Mouse (Mus musculus): ENCODE results near the gene Gys2.
A peak's percentile ranks its signal among the peaks of the same experiment; 100 is the strongest.
"Not testable (repeated sequence)": the region's sequence is repeated elsewhere in the genome, so short reads cannot be mapped to it uniquely, and the experiment has no call there.

Gys2 gene

DNA sequence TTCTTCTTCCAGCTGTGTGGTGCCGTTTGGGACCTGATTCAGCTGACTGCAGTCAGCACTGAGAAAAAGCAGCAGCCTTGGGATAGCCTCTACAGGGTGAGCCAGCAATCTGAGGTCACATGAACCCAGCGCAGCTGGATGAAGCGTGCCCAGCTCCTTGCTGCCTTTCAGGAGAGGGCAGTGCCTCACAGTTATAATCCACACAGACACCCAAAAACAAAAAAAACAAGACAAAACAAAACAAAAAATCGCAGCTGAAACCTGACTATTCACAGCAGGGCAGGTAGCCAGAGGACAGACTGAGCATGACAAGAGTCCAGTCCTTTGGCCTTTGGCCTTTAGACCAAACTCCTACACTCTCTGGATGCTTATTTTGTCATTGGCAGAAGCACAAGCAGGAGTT is at the start of gene Gys2:
Gene Gys2, minus strand, starts transcription at position 309 of the 403 bp plus-strand sequence.
- DNase-seq (ENCODE audit: low spot score in 2 of 2): no peak

DNA sequence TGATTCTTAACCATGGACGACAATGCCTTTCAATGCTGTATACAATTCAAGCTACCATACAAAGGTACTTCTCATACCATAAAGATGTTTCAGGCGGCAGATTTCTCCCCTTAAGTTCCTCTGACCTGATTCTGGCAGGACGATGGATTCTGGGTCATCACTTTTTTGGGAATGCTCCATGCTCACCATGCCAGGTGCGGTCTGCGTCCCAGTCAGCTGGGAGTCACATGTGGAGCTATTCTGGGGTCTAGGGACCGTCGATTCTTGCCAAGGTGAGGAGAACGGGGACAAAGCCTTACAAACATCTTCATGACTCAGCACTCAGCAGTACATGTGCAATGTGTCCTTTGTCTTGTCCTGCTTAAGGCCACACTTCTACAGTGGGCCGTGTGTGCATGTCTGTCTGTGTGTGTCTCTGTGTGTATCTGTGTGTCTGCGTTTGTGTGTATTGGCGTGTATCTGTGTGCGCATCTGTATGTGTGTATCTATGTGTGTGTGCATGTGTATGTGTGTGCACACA is 48.7 kb upstream of the Gys2 start:
- no peak for DNase-seq (ENCODE audit: low spot score in 2 of 2)

DNA sequence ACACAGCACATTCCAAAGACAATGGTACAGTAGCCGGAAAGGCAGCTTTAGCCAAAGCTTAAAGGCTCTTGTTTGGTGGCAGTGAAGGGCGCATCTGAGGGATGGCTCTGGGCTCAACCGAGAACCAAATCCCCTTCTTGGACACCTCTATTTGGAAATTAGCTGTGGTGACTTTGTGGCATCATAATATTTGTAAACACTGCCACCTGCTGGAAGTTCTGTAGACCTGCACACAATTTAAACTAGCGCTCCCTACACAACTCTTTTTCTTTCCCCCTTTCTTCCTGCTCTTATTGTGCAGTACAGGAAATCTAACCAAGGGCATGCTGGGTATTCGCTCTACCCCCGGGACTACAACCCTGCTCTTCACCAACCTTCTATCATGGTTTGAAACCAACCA is 46.2 kb upstream of the Gys2 start:
- DNase-seq (ENCODE audit: low spot score in 2 of 2): no peak

DNA sequence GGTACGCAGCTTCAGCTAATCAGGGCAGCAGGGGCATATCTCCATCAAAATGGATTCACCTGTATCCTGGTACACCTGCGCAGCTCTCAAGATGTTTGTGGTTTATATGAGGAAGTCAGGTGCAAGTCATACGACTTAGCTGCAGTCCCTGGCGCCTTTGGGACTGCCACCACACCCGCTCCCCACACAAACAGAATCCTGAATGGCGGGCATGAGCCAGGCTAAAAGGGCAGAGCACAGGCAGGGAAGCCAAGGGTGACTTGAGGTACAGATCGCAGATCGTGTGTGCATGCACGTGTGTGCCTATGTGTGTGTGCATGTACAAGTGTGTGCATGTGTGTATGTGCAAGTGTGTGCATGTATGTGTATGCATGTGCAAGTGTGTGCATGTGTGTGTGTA is 42.5 kb upstream of the Gys2 start:
- DNase-seq (ENCODE audit: low spot score in 2 of 2): not testable (repeated sequence)

DNA sequence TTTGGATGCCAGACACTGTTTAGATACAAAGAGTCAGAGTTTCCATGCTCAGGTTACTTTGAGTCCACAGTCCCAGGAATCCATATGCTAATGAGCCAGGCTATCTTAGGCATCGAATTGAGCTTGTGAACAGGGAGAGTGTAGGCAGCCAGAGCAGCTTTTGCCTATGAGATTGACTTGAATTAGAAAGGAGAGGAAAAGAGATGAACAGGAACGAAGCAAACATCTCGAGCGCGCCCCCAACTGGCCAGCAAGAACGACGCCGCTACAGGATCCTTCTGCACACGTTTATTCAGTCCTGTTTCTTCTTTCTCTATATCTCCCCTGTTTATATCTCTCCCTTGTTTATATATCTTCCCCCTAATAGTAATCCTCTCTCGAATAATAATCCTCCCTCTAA is 42.0 kb upstream of the Gys2 start:
- peak in 1 of 2 experiments; percentile 49 for DNase-seq (ENCODE audit: low spot score in 2 of 2)

DNA sequence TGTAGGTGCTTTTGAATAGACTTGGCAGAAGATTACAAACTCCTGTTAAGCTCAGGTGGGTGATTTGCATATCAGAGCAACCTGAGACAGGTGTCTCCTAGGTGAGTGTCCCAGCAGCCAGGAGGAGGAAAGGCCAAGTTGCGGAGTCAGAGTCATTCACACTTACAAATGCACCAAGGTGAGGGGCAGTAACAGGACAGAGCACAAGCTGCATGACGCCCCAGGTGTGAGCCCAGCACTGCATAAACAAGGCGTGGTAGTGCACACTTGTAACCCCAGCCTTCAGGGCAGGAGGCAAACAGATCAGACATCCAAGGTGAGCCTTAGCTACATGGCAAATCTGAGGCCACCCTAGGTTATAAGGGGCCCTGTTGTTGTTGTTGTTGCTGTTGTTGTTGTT is 40.0 kb upstream of the Gys2 start:
- DNase-seq (ENCODE audit: low spot score in 2 of 2): no peak

DNA sequence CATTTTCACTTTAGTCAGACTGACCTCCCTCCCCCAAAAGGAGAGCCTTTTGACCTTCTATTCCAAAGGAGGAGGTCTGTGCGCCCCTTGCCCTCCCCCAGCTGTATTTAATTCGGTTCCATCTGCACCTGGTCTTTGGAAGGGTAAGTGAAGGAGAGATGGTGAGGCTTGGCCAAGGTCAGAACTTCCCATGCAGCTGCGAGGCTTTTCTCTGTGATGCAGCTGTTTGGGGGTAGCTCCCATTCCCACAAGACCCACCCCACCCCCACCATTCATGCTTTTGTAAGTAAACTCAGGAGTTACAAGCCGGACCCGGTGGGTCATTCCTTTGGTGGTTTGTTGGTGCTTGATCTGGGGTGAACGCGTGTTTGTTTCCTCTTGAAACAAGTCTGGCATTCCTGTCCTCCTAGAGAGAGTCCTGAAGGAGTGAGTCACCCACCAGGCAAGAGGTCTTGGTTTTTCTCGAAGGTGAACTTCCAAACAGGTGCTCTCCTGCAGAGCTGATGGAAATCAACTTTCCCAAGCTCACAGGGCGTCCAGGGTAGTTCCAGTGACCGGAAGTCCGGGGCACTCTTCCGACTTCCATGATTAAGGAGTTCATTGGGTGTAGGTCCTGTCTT is 38.7 kb upstream of the Gys2 start:
- no peak for DNase-seq (ENCODE audit: low spot score in 2 of 2)

DNA sequence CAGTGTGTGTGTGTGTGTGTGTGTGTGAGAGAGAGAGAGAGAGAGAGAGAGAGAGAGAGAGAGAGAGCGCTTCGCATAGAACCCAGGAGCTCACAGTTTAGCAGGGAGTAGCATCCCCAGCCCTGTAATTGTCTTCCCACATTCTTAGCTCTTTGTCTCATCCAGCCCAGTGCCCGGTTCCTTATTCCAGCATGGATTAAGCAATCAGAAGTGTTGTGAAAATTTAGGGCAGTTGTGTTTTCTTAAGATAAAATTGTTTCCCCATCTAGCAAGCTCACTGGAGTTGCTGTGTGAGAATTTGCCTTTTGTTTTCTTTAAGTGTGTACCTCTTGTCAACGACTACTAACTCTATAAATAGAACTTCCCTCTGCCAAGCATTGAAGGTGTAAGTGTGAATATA is 35.8 kb upstream of the Gys2 start:
- DNase-seq (ENCODE audit: low spot score in 2 of 2): no peak

DNA sequence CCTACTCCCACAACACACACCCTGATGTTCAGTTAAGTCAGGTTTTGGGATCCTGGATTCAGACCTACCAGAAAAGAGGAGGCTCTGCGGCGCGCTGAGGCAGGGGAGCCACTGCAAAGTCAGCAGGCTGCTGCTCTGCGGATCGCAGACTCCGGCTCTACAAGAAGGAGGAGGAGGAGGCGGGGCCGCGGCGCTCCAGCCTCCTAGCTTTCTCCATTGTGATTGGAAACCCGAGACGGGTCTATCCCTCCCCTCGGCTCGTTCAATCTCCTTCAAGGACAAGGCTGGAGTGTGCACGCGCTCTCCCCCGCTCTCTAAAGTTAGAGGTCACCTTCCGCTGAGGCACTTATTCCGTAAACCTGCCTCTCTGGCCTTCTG is 34.9 kb upstream of the Gys2 start, which contains the start of gene Ldhb:
Gene Ldhb, minus strand, starts transcription at position 173 of the 378 bp plus-strand sequence.
- DNase-seq (ENCODE audit: low spot score in 2 of 2): peak; percentile 84 to 86

DNA sequence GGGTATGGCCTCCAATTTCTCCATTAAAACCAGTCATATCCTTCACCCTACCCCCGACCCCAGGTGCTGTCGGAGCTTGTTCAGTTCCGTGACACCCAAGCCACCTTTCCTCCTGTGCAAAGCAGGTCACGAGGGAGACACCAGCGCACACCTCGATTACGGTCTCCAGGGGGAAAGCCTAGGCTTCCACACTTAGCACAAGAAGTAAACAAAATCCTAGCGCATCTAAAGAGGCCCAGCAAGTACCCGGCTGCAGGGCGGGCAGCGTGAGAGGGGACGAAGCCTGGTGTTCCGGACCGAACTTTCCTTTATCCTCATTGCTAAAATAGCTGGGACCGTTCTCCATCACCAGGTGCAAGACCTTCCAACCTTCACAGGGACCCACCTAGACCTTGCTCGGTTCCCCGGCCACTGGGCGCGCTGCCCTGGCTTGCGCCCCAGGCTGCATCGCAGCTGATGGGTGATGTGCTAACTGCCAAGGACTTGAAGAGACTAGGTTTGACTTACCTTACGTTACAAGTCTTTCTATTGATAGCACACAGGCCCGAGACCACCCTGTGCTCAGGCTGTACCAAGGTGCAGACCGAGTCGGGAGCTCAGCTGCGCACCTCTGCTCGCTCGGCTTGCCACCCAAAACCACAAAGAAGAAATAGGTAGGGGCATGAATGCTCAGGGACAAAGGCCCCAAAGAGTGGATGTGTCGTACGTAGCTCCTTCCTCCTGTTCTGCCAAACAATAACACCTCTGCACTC is 34.3 kb upstream of the Gys2 start:
- peak in 1 of 2 experiments; percentile 30 for DNase-seq (ENCODE audit: low spot score in 2 of 2)

DNA sequence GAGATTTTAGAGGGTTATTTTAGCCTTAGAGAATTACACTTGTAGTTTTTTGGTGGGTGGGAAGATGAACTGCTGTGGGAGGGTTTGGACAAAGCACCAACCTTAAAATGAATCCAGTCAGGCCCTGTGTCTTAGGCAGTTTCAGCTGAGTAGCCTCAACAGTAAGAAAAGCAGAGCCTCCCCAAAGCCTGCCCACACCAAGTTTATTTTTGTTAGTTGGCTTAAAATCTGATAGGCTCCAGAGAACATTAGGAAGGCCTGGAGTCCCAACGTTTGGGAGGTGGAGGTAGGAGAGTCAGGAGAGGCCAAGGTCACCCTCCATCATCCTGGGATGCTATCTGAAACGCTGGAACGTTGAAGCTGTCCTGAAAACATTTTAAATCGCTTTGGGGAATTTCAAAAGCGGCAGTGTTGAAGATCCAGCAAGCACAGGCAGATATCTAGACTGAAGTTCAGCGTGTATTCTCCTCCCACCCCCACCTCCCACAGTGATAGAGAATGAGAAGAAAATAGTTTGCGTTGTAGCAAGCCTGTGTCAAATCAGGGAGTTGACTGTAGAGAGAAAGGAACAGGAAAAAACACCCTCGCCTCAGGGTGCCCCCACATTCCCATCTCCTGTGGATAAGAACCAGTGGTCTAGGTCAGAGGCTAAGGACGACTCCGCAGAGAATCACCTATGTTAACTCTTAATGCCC is 33.6 kb upstream of the Gys2 start:
- DNase-seq (ENCODE audit: low spot score in 2 of 2): no peak

DNA sequence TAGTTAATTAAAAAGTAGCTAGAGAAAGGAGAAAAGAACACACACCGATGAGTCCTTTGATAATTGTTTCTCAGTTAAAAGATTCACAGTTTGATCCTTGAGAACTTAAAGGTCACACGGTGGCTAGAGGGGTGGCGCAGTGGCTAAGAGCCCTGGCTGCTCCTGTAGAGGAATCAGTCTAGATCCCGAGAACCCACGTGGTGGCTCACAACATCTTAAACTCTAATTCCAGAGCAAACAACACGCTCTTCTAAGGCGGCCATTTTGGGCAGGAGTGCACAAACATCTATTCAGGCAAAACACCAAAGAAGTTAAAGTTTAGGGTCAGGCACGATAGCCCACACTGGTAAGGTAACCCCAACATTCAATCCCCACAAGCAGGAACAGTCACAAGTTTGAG is 30.7 kb upstream of the Gys2 start:
- no peak for DNase-seq (ENCODE audit: low spot score in 2 of 2)

DNA sequence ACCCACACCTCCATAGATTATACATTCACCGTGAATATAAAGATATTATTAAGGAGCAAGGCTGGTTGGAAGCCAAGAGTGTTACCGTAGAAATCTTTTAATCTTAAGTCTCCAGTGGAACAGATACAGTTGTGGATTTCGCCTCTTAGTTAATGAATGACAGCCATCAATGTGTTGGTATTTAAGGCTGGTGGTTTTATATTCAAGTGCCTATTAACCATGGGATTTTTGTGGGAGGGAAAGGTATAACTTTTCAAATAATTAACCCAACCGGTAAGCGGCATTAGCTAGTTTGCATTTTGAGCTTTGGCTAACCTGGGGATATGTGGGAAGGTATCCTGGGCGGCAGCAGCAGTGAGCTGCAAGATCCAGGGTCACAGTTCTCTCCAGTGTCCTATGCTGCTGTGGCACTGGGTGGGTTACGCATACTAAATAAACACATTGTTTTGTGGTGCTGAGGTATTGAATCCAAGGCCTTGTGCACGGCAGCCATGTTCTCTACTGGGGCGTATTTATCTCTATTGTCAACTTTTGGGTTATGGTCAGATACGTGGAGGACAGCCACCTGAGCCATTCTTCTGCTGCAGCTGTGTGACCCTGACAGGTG is 29.7 kb upstream of the Gys2 start:
- DNase-seq (ENCODE audit: low spot score in 2 of 2): no peak

DNA sequence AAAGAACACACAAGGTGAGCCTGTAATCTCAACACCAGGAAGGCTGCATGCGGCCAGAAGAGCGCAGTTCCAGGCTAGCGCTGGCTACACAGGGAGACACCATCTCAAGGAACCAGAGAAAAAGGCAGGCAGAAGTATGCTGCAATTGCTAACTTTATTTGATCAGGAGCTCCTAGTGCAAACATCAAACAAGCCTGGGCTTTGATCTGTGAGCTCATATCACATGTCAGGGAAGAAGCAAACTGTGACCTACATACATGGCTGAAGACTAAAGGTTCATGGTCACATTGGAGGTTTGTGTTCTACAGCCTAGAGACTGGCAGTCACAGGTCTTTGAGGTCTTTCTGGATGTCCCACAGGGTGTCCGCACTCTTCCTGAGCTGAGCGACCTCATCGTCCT is 17.2 kb upstream of the Gys2 start:
- not testable (repeated sequence) for DNase-seq (ENCODE audit: low spot score in 2 of 2)

DNA sequence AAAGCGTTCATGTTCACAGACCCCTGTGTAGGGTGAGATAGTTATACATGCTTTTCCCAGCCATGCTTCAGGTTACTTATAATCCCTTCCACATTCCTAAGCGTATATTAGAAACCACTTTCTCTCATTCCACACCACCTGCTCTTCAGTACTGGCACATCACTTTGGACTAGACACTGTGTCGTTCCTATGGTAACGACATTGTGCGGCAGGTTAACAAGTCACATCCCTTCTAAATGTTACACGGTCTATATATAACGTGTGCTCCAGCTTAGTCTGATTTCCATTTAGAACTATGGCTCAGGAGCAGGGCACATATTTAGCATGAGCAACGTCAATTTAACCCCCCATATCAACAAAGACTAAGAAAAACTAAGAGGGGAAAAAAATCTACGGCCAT is 14.7 kb upstream of the Gys2 start:
- no peak for DNase-seq (ENCODE audit: low spot score in 2 of 2)

DNA sequence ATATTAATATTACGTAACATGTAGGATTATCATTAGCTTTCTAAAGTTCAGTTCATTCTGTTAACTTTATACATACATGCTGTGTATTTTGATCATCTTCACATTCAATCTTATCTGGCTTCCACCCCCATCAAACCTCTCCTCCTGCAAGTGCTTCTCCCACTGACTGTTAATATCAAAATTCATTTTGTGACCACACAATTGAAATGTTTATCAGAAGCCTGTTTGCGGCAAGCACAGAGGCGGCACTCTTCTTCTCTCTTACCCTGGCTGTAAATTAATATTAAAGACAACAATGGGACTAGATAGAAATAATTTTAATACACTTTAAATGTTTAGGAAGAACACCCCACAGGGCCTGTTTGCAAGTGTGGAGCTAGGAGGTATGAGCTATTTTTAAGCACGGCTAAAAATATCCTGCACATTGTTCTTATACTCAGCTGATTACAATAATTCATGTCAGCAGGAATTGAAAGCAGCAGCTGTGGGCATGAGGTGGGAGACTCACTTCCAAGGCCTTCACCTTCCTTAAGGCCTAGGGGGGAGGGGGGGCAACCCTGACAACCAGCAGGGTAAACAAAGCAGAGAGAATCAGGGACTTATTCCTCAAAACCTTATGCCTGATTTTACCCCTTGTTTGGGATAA is 12.7 kb upstream of the Gys2 start:
- no peak for DNase-seq (ENCODE audit: low spot score in 2 of 2)

DNA sequence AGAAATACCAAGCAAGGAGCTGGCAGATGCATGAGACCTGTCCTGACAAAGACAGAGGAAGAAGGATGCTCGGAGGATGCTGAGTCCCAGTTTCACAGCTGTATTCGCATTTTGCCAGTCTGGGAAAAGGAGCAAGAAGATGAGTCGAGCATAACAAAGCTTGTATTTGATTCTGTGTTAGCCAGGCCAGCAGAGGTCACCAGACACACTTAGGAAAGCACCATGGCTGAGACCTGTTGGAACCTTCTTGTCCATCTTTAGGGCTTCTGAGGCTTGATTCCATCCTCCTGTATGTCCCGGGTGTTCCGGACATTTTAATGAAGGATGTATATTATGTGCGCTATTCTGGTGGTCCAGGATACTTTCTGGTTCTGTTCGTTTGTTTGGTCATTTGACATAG is 4.3 kb upstream of the Gys2 start:
- no peak for DNase-seq (ENCODE audit: low spot score in 2 of 2)

DNA sequence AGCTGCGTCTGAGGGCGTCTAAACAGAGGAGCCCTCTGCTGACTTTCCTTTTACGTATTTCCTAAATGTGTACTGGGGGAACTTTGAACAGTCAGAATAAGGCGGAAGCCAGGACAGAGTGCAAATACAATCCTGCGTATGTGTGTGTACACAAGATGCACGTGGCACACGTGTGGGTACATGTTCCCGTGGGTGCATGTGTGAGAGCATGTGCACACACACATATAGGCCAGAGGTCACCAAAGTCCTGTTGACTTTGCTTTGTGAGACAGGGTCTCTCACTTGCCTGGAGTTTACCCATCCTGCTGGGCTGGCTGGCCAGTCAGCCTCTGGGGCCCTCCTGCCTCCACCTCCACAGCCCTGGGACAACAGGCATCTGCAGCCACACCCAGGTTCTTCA is 1.8 kb downstream of the Gys2 start:
- no peak for DNase-seq (ENCODE audit: low spot score in 2 of 2)

DNA sequence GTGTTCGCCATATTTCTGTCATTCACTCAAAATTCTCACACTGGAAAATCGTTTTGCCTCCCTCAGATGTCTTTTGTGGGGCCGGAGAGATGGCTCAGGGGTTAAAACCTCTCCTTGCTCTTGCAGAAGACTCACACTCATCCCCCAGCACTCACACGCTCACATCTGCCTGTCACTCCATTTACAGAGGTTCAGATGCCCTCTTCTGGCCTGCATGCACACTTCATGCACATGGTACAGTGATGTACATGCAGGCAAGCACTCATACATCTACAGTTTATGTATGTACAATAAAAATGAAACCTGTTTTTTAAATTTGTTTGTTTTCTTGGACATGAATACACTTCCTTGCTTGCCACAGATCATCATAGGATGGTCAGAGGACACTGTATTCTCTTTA is 3.3 kb downstream of the Gys2 start:
- DNase-seq (ENCODE audit: low spot score in 2 of 2): no peak

DNA sequence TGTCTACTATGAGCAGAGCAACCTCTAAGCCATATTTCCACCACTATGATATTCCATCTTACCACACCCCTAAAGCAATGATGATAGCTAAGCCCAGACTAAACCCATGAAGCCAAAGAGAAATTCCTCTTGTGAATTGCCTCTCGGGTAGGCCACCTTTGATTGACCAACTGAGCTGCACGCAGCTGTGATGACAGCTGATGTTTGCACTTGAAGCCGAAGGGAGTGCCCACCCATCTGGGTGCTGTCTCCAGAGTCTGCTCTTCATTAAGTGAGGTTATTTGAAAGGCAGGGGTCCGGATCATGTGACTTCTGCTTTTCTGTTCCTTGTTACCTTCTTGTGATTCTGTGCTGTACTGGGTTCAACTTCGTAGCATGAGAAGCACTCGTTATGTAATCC is 10.7 kb downstream of the Gys2 start:
- no peak for DNase-seq (ENCODE audit: low spot score in 2 of 2)

DNA sequence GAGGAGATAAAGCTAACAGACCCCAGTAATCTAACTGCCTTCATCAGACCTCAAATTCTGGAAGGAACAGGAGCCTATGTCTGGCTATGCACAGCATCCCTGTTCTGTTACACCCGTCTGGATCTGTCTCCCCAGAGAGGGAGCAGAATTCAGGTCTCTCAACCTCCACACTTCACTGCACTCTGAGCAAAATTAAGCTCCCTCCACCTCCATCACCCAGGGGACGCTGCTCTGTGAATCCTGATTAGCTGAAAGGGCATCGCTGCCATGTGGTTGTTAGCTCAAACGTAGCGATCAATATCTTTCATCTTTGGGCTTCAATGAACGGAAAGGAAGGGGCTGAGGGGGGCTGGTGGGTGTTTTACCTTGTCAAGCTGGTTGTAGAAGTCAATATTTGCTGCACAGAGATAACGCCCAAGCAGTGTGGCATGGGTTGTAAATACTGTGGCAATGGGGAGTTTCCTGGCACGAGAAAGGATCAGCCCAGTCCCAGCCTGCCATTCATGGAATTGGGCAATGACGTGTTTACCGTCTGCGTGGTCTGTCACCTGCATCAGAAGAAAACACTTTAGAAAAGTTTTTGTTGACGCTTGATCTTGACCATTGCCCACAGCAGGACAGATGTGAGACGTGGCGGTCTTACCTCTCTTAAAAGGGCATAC is 13.8 kb downstream of the Gys2 start:
- DNase-seq (ENCODE audit: low spot score in 2 of 2): peak; percentile 41 to 45

Measured in urinary bladder, adult 18-20 months (tissue).